Mouse (Mus musculus) T-cell, adult 66 days (primary cell): Measurements from ENCODE around the gene Fbxo8. TPM values are rescaled to one million over a fixed set of nuclear protein-coding genes. Genes with fewer than 3 reads are reported as not detected.

Experiments used
- total RNA-seq, 2 experiments: library from RNA; stranded (reverse); gene quantifications; 3 replicates in 1 of 2; 4 replicates in 1 of 2; pipeline ENCODE4 v1.2.4; 2023

Fbxo8 gene
- total RNA-seq, result 10 to 100 TPM; 41.9 to 46.1 TPM

GRCm38 (mm10) chr8:56550558-56551360 is at the start of gene Fbxo8, which contains the start of gene Cep44:
TSS of gene Fbxo8 (plus strand) at chr8:56551090.
TSS of gene Cep44 (minus strand) at chr8:56551047.

Other genes starting within 250 kb of the Fbxo8 start
- gene Cep44, start within 50 bp of the Fbxo8 start, total RNA-seq, result 10 to 100 TPM; 38.1 to 40.7 TPM